Mouse (Mus musculus) kidney, adult 2 months (tissue): ENCODE results near the gene Mmgt1.

Experiments
- CTCF ChIP-seq: fragments of 200-500 bp; conservative IDR thresholded peaks from 2 replicates; pipeline ENCODE4 v1.5.1; 2011; ENCODE audit warnings: low read depth, mild to moderate bottlenecking, control low read depth, low read length, moderate library complexity, mixed read lengths; ENCODE audit not compliant: insufficient read depth, insufficient read length
- POLR2A ChIP-seq: fragments of 200-500 bp; IDR thresholded peaks from one replicate; pipeline ENCODE4 v1.6.1; 2011; ENCODE audit warnings: low read depth, low read length, control low read depth

GRCm38 (mm10) chrX:56606536-56606935 lies 8.7 kb upstream of the Mmgt1 start:
- TF ChIP-seq POLR2A: no peak
- no peak for TF ChIP-seq CTCF
